Comparison of ENCODE assay signal across 9 mouse cellular contexts in genomic region chr14:120076192-120076591, GRCm38 (mm10). TPM values are rescaled to one million over a fixed set of nuclear protein-coding genes. Genes with fewer than 3 reads are reported as not detected.
DNase-seq lines count a peak whose midpoint lies in the region; ATAC-seq lines count a peak whose summit lies in the region.
"Had no signal": no experiment of that assay in that cellular context is flagged by ENCODE, and none has a peak within 500 bp of the region (broad histone marks: within the 10 kb centered on the region; RNA-seq: fewer than 3 reads in every experiment).

No protein-coding gene starts in this region.

- DNase-seq in embryonic facial prominence, embryonic 11.5 days (ENCODE audit: low spot score): peak; percentile 78
- DNase-seq in embryonic facial prominence, embryonic 10.5 days (ENCODE audit: low spot score): no peak
- peak; percentile 23 for DNase-seq in layer of hippocampus, adult 9-11 months
- no peak for DNase-seq in layer of hippocampus, adult 8-10 months (ENCODE audit: low spot score in 2 of 2)
- DNase-seq in adipocyte (ENCODE audit: low spot score): peak; percentile 56
- DNase-seq in lung, postnatal 10 days: peak; percentile 49
- no peak for DNase-seq in testis, postnatal 14 days (ENCODE audit: low spot score)
- no peak for DNase-seq in urinary bladder, postnatal 14 days (ENCODE audit: low spot score)

- H3K27me3 ChIP-seq in embryonic facial prominence, embryonic 11.5 days (ENCODE audit: control insufficient read depth, insufficient read depth, low read length): no peaks in the 10 kb centered on the region
- H3K27me3 ChIP-seq in embryonic facial prominence, embryonic 10.5 days (replicated peaks; ENCODE audit: low read depth, poor library complexity, severe bottlenecking): no peaks in the 10 kb centered on the region

- H3K9me3 ChIP-seq in embryonic facial prominence, embryonic 11.5 days (replicated peaks; ENCODE audit: control insufficient read depth, low read length): no peaks in the 10 kb centered on the region
- no peaks in the 10 kb centered on the region for H3K9me3 ChIP-seq in embryonic facial prominence, embryonic 10.5 days

- H3K4me1 ChIP-seq in embryonic facial prominence, embryonic 11.5 days (ENCODE audit: control insufficient read depth, insufficient read depth, low read length): no peaks in the 10 kb centered on the region
- H3K4me1 ChIP-seq in embryonic facial prominence, embryonic 10.5 days: peaks cover 6% of the 10 kb centered on the region; the same call in 1 of the 2 replicates

- H3K36me3 ChIP-seq in embryonic facial prominence, embryonic 11.5 days (replicated peaks; ENCODE audit: control insufficient read depth, insufficient read depth, low read depth, low read length): no peaks in the 10 kb centered on the region
- H3K36me3 ChIP-seq in embryonic facial prominence, embryonic 10.5 days (replicated peaks): no peaks in the 10 kb centered on the region

- H3K4me2 ChIP-seq in embryonic facial prominence, embryonic 11.5 days (ENCODE audit: low read depth, low read length): no peak overlapping the region

- no peak overlapping the region for H3K27ac ChIP-seq in embryonic facial prominence, embryonic 11.5 days (replicated peaks; ENCODE audit: low read depth, low read length)
- no peak overlapping the region for H3K27ac ChIP-seq in embryonic facial prominence, embryonic 10.5 days (replicated peaks)
- H3K27ac ChIP-seq: liver, embryonic 14.5 days had no signal

- no peak overlapping the region for H3K9ac ChIP-seq in embryonic facial prominence, embryonic 11.5 days (replicated peaks; ENCODE audit: low read length)
- H3K9ac ChIP-seq: liver, embryonic 14.5 days had no signal

- H3K4me3 ChIP-seq in embryonic facial prominence, embryonic 11.5 days (ENCODE audit: low read depth, low read length): no peak overlapping the region
- H3K4me3 ChIP-seq in embryonic facial prominence, embryonic 10.5 days: no peak overlapping the region

- 56% methylated on average over 2 of the region's 2 CpGs for WGBS in embryonic facial prominence, embryonic 11.5 days
- WGBS in embryonic facial prominence, embryonic 10.5 days: 55% methylated on average over 2 of the region's 2 CpGs

- ATAC-seq in embryonic facial prominence, embryonic 11.5 days (replicated peaks; ENCODE audit: insufficient number of reproducible peaks, low FRiP score, low TSS enrichment, low read depth): no peak

RNA-seq across cellular contexts. Expression of gene Oxgr1, which starts 34.0 kb away (rescaled TPM):
- polyA plus RNA-seq in embryonic facial prominence, embryonic 11.5 days (2014; fragmentation: Nextera tagmentation; extraction: Ambion mirVana): not detected in 2 replicates
- polyA plus RNA-seq in embryonic facial prominence, embryonic 10.5 days (2016; fragmentation: Nextera tagmentation; extraction: Ambion mirVana): not detected in 2 replicates
- total RNA-seq in layer of hippocampus, adult 8-10 months (2022): under 1 TPM in 1 of 4 experiments, not detected in 3; 0.09 TPM
- polyA plus RNA-seq: liver, embryonic 14.5 days had no signal

Comparison
In these comparisons a context has a peak if more than half of its experiments do, and no peak if none do; other contexts are left out.
1. DNase-seq: peak in embryonic facial prominence, embryonic 11.5 days (single experiment), layer of hippocampus, adult 9-11 months (single experiment), adipocyte (single experiment) and lung, postnatal 10 days (single experiment); none in embryonic facial prominence, embryonic 10.5 days (single experiment), layer of hippocampus, adult 8-10 months (0 of 2), testis, postnatal 14 days (single experiment) and urinary bladder, postnatal 14 days (single experiment).